Comparison of ENCODE assay signal across 8 mouse cellular contexts in genomic region chr6:125377582-125378451, GRCm38 (mm10). TPM values are rescaled to one million over a fixed set of nuclear protein-coding genes. Genes with fewer than 3 reads are reported as not detected.
DNase-seq lines count a peak whose midpoint lies in the region; ATAC-seq and TF ChIP-seq lines count a peak whose summit lies in the region.

No protein-coding gene starts in this region.

- H3K4me1 ChIP-seq in embryonic facial prominence, embryonic 13.5 days, result peaks cover 37% of the 10 kb centered on the region
- peaks cover 0 to 3% of the 10 kb centered on the region in 2 experiments; a peak in 2 of 4 replicates for H3K4me1 ChIP-seq in liver, embryonic 14.5 days (replicated peaks; ENCODE audit: control insufficient read depth in 2 of 2, insufficient read depth in 2 of 2, low read length in 1 of 2)

- H3K27me3 ChIP-seq in embryonic facial prominence, embryonic 13.5 days, result peaks cover 62% of the 10 kb centered on the region
- peaks cover 22% of the 10 kb centered on the region for H3K27me3 ChIP-seq in liver, embryonic 14.5 days (ENCODE audit: control insufficient read depth, insufficient read depth, low read length)

- TF ChIP-seq CTCF in liver, embryonic 14.5 days (IDR thresholded peaks at IDR 0.05; ENCODE audit: low read depth), result no peak

- no peaks in the 10 kb centered on the region for H3K9me3 ChIP-seq in embryonic facial prominence, embryonic 13.5 days
- no peaks in the 10 kb centered on the region for H3K9me3 ChIP-seq in liver, embryonic 14.5 days (ENCODE audit: control insufficient read depth, low read length)

- no peaks in the 10 kb centered on the region for H3K36me3 ChIP-seq in embryonic facial prominence, embryonic 13.5 days
- no peaks in the 10 kb centered on the region for H3K36me3 ChIP-seq in liver, embryonic 14.5 days (replicated peaks; ENCODE audit: control insufficient read depth, insufficient read depth, low read depth)

- peak; percentile 74 for DNase-seq in 416B (ENCODE audit: low read depth)
- peak; percentile 69 for DNase-seq in MN1 (ENCODE audit: low spot score)
- DNase-seq in induced T-regulatory cell, adult 2 months (ENCODE audit: low read depth), result peak; percentile 59
- DNase-seq in liver, embryonic 14.5 days (ENCODE audit: low read depth in 3 of 3, low spot score in 3 of 3), result no peak
- DNase-seq in spleen, postnatal 36 days (ENCODE audit: low spot score in 2 of 2), result peak; percentile 43 to 48
- DNase-seq in left cerebral cortex, adult 8-10 months (ENCODE audit: low spot score in 2 of 2), result no peak
- DNase-seq in frontal cortex, postnatal 25 days (ENCODE audit: low spot score in 2 of 2), result no peak

- TF ChIP-seq EP300 in liver, embryonic 14.5 days (IDR thresholded peaks at IDR 0.05; ENCODE audit: low read depth), result no peak

- H3K4me2 ChIP-seq in embryonic facial prominence, embryonic 13.5 days, result peak overlapping the region; percentile 14
- peak overlapping the region; percentile 22; the same call in 1 of the 2 replicates for H3K4me2 ChIP-seq in liver, embryonic 14.5 days (ENCODE audit: low read depth)

- WGBS in embryonic facial prominence, embryonic 13.5 days, result 36% methylated on average over 14 of the region's 16 CpGs
- WGBS in liver, embryonic 14.5 days (ENCODE audit: insufficient replicate concordance), result 39% methylated on average over 16 of the region's 16 CpGs

- peak; percentile 38; the same call in 1 of the 2 replicates for ATAC-seq in embryonic facial prominence, embryonic 13.5 days (ENCODE audit: insufficient number of reproducible peaks, insufficient read depth, low FRiP score, low TSS enrichment, low read depth)
- ATAC-seq in liver, embryonic 14.5 days (ENCODE audit: insufficient read depth), result peak; percentile 24

- no peak overlapping the region; the same call in 1 of the 2 replicates for H3K9ac ChIP-seq in embryonic facial prominence, embryonic 13.5 days
- no peak overlapping the region for H3K9ac ChIP-seq in liver, embryonic 14.5 days (replicated peaks)

- peak overlapping the region; percentile 70 for H3K27ac ChIP-seq in embryonic facial prominence, embryonic 13.5 days
- no peak overlapping the region for H3K27ac ChIP-seq in liver, embryonic 14.5 days

- no peak overlapping the region; the same call in 1 of the 2 replicates for H3K4me3 ChIP-seq in embryonic facial prominence, embryonic 13.5 days
- no peak overlapping the region for H3K4me3 ChIP-seq in liver, embryonic 14.5 days (ENCODE audit: insufficient read depth in 1 of 2, low read depth in 2 of 2, low read length in 2 of 2)

RNA-seq across cellular contexts. Expression of gene Plekhg6, which starts 2.8 kb away (rescaled TPM):
- 1.1 and 1.3 TPM in 2 replicates for polyA plus RNA-seq in embryonic facial prominence, embryonic 13.5 days (2015; fragmentation: Nextera tagmentation; extraction: Ambion mirVana)
- polyA plus RNA-seq in liver, embryonic 14.5 days (2012; rRNA removed), result 0.39 and 0.48 TPM in 2 replicates
- polyA plus RNA-seq in liver, embryonic 14.5 days (2014; fragmentation: Nextera tagmentation; extraction: Ambion mirVana), result 0.38 and 0.47 TPM in 2 replicates
- total RNA-seq in left cerebral cortex, adult 8-10 months (2022), result under 1 TPM; 0.28 to 0.71 (median 0.40) TPM

RNA-seq across cellular contexts. Expression of gene Tnfrsf1a, which starts 28.7 kb away (rescaled TPM):
- polyA plus RNA-seq in embryonic facial prominence, embryonic 13.5 days (2015; fragmentation: Nextera tagmentation; extraction: Ambion mirVana), result 62.3 and 67.9 TPM in 2 replicates
- polyA plus RNA-seq in liver, embryonic 14.5 days (2012; rRNA removed), result 15.4 and 16.8 TPM in 2 replicates
- polyA plus RNA-seq in liver, embryonic 14.5 days (2014; fragmentation: Nextera tagmentation; extraction: Ambion mirVana), result 19.8 and 21.1 TPM in 2 replicates
- 10 to 100 TPM; 12.8 to 23.2 (median 16.7) TPM for total RNA-seq in left cerebral cortex, adult 8-10 months (2022)

RNA-seq across cellular contexts. Expression of gene Scnn1a, which starts 57.4 kb away (rescaled TPM):
- polyA plus RNA-seq in embryonic facial prominence, embryonic 13.5 days (2015; fragmentation: Nextera tagmentation; extraction: Ambion mirVana), result 1.3 and 1.5 TPM in 2 replicates
- 0.34 and 0.40 TPM in 2 replicates for polyA plus RNA-seq in liver, embryonic 14.5 days (2012; rRNA removed)
- polyA plus RNA-seq in liver, embryonic 14.5 days (2014; fragmentation: Nextera tagmentation; extraction: Ambion mirVana), result 0.34 and 0.36 TPM in 2 replicates
- 1 to 10 TPM; 2.6 to 3.7 (median 3.1) TPM for total RNA-seq in left cerebral cortex, adult 8-10 months (2022)

Comparison
In these comparisons a context has a peak if more than half of its experiments do, and no peak if none do; other contexts are left out.
1. DNase-seq: peak in 416B (single experiment), MN1 (single experiment), induced T-regulatory cell, adult 2 months (single experiment) and spleen, postnatal 36 days (2 of 2); none in liver, embryonic 14.5 days (0 of 3), left cerebral cortex, adult 8-10 months (0 of 2) and frontal cortex, postnatal 25 days (0 of 2).